Mouse (Mus musculus): Measurements from ENCODE around the gene Olfr855.
A peak's percentile ranks its signal among the peaks of the same experiment; 100 is the strongest.

The Olfr855 gene

DNA sequence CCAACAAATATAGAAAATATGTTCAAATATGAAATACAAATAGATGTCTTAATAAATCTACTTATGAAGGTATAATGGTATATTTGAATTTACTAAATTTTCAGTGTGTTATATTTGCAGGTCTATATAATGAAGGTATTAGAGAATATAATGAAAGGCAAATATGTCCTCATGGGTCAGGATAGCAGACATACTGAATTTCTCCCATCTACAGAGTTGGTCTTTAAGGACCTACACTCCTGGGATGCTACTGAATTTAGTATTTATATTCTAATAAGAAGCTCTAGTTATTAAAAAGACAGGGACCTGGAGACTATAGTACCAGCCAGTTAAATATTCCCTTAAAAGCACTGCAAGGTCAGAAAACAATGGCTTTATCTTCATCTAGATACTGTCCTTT, at the start of gene Olfr855:
Olfr855 (plus strand) TSS at position 301 of the 400 bp plus-strand sequence.
- no peak for DNase-seq (ENCODE audit: low read depth, low spot score)

DNA sequence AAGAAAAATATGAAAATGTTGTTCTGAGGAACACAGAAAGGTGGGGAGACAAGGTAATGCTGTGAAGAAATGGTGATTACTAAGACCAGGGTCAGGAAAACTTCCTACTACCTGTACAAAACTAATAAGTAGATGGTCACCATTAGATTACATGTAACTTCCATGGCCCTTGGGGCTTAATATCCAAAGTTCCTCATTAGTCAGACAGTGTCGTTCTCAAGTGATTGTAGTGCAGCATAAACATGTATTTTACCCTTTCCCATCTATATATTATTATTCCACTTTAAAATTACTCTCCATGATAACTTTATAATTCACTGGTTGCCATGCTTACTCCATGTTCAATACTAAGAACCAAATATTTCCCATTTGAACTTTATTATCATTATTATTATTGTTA, 41.4 kb upstream of the Olfr855 start, which contains the start of gene Olfr853:
Olfr853 (minus strand) TSS at position 101 of the 400 bp plus-strand sequence.
- no peak for DNase-seq (ENCODE audit: low read depth, low spot score)

DNA sequence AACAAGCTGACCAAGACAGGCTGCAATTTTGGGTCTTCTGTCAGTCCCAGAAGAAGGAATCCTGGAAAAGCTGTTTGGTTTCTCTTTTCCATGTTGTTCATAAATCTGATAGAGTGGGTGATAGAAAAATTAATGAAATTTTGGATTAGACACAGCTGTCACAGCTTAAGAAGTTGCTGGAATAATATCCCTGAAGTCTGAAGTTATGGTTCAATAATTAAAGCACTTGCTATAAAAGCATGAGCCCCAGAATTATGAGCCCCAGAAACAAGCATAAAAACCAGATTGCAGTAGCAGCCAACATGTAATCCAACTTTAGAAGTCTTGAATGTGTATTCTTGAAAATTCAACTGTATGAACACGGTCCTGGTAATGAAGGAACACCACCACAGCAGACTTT, 15.1 kb upstream of the Olfr855 start, which contains the start of gene Olfr854:
Olfr854 (minus strand) TSS at position 101 of the 400 bp plus-strand sequence.
- no peak for DNase-seq (ENCODE audit: low read depth, low spot score)

DNA sequence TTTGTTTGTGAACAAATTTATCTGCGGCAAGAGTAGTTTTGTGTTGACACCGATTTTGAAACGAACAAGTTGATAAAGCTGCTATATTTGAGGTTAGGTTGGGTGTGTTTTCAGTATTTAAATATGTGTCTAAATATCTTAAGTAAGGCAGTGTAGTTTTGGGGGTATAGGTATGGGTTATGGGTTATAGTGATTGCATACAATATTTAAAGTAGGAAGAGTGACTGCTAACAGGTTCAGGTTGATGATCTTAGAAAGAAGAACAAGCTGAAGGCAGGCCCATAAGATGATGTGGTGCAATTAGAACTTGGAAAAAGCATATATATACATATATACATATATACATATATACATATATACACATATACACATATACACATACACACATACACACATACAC, 38.9 kb downstream of the Olfr855 start:
- no peak for DNase-seq (ENCODE audit: low read depth, low spot score)

DNA sequence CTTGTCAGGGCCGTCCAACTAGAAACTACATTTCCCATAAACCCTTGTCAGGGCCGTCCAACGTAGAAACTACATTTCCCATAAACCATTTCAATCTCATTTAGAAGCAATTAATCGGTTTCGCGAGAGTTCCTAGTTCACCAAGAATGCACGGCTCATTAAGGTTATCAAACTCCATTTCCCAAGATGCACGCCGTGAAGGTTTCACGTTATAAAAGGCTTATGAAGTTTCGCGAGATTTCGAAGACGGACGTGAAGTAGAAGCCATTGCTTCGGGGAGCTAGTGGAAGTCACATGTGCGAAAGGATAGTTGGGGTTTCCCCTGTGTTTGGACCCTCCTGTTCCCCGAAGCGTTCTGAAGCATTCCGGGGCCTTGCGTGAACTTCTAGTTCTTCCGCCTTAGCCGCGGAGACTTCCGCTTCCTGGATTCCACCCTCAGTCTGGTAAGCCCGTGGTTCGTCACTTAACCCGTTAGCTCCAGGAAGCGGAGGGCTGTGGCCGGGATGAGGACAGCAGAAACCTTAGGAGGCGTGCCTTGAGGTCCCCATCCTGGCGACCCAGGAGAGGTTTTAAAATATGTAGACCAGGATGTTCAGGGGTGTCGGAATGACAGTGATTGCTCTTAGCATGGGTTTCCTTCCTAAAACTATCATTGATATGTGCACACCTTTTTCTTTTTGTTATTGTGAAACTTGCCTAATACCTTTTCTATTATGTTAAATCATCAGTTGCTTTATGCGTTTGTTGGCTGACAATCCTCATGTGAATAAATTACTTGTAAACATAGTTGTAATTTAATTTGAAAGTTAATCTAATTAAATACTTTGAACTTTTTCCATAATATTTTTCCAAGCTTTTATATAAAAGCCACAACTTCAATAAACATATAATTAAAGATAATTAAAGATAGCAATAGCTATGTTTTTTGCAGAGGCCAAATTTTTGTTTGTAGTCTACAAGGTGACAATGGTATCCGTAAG, 39.7 kb downstream of the Olfr855 start, which contains the start of gene Zfp317:
Zfp317 (plus strand) TSS at position 260 of the 980 bp plus-strand sequence.
- peak; percentile 99 for DNase-seq (ENCODE audit: low read depth, low spot score)

DNA sequence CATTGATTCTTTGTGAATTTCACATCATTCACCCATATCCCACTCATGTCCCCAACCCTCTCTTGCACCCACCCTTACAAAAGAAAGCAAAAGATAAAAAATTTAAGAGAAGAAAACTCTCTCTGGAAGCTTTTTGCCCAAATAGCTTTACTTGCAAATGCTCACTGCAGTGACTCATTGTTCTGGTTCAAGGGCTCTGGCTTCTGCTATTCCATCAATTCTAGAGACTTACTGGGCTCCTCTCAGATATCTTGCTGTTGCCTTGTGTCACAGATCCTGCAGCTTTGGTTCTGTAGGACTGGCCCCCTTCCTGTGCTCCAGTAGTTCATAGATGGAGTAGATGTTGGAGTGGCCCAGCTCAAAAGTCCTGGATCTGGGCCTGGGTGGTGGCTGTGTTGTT, 47.2 kb downstream of the Olfr855 start:
- no peak for DNase-seq (ENCODE audit: low read depth, low spot score)
